Mouse (Mus musculus) neural tube, embryonic 14.5 days (tissue): ENCODE measurements around the gene Rala. TPM values are rescaled to one million over a fixed set of nuclear protein-coding genes. Genes with fewer than 3 reads are reported as not detected.

ENCODE experiments used
- ATAC-seq: fragments of 200-750 bp; cut with Nextera tagmentation; 2 replicates; pipeline ENCODE4 v1.8.0; 2017; ENCODE audit warnings: low read depth, mild to moderate bottlenecking, moderate TSS enrichment, moderate library complexity
- H3K27ac ChIP-seq: fragments of 300-500 bp; sonication (generic); 2 replicates; pipeline ENCODE4 v1.5.1; 2014; ENCODE audit warnings: low read depth, mild to moderate bottlenecking, control low read depth, low read length, moderate library complexity, mixed read lengths
- H3K27me3 ChIP-seq: fragments of 300-500 bp; sonication (generic); 2 replicates; pipeline ENCODE4 v1.6.1; 2014; ENCODE audit warnings: low read length; ENCODE audit not compliant: control insufficient read depth, insufficient read depth
- H3K36me3 ChIP-seq: fragments of 300-500 bp; sonication (generic); 2 replicates; pipeline ENCODE4 v1.6.1; 2014; ENCODE audit warnings: low read length, mixed read lengths; ENCODE audit not compliant: control insufficient read depth, insufficient read depth
- H3K4me1 ChIP-seq: fragments of 300-500 bp; sonication (generic); 2 replicates; pipeline ENCODE4 v1.6.1; 2014; ENCODE audit warnings: low read length; ENCODE audit not compliant: control insufficient read depth, insufficient read depth
- H3K4me2 ChIP-seq: fragments of 300-500 bp; sonication (generic); 2 replicates; pipeline ENCODE4 v1.6.1; 2014; ENCODE audit warnings: mild to moderate bottlenecking, low read depth, low read length, control low read depth
- H3K4me3 ChIP-seq: fragments of 300-500 bp; sonication (generic); 2 replicates; pipeline ENCODE4 v1.5.1; 2014; ENCODE audit warnings: low read depth, low read length, control low read depth, mixed read lengths
- H3K9ac ChIP-seq: fragments of 300-500 bp; sonication (generic); replicated peaks from 2 replicates; pipeline ENCODE4 v1.6.1; 2014; ENCODE audit warnings: low read depth, mild to moderate bottlenecking, control low read depth, low read length, mixed read lengths
- H3K9me3 ChIP-seq: fragments of 300-500 bp; sonication (generic); 2 replicates; pipeline ENCODE4 v1.6.1; 2016; ENCODE audit warnings: low read length; ENCODE audit not compliant: control insufficient read depth
- WGBS: fragments of 180-500 bp; shearing (Covaris S2); extraction: QIAGEN DNeasy Blood & Tissue Kit; methylation state at CpG from one replicate; pipeline ENCODE4 v1.1.7; 2014; 5-methylcytosine and 5-hydroxymethylcytosine counted together
- polyA plus RNA-seq: library from polyadenylated mRNA; unstranded; fragments of >200 nt; fragmentation: Nextera tagmentation; extraction: Ambion mirVana; gene quantifications from 2 replicates; pipeline ENCODE4 v1.2.1, GENCODE M21; 2014

Gene Rala
- polyA plus RNA-seq, 1 experiment from 2014 or later = 224 TPM

DNA sequence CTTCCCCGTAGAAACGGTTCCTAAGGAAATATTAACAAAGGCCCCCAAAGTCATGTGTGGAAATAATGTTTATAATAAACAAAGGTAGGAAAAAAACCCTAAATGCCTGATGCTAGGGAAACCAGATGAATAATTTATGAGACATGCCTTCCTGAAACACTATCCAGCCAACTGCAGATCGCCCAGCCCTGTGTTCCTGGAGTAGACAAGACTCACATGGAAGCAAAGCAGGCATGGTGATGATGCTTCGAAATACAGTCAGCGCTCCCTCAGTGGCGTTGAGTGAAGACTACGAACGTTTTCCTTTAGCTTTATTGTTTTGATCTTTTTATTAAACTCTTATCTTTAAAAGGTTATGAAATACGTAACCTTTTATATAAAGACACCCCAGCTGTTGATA lies 87.0 kb downstream of the Rala start:
- Histone ChIP-seq H3K4me1 (peaks cover 6% of the 10 kb centered on the region; the same call in 1 of the 2 replicates), H3K4me3 (no peak overlapping the region), H3K27me3 (no peaks in the 10 kb centered on the region), H3K9ac (no peak overlapping the region), H3K9me3 (no peaks in the 10 kb centered on the region), H3K36me3 (no peaks in the 10 kb centered on the region), H3K27ac (no peak overlapping the region), H3K4me2 (no peak overlapping the region)
- WGBS = 63% methylated on average over 9 of the region's 9 CpGs
- peak; percentile 62; the same call in 1 of the 2 replicates for ATAC-seq

DNA sequence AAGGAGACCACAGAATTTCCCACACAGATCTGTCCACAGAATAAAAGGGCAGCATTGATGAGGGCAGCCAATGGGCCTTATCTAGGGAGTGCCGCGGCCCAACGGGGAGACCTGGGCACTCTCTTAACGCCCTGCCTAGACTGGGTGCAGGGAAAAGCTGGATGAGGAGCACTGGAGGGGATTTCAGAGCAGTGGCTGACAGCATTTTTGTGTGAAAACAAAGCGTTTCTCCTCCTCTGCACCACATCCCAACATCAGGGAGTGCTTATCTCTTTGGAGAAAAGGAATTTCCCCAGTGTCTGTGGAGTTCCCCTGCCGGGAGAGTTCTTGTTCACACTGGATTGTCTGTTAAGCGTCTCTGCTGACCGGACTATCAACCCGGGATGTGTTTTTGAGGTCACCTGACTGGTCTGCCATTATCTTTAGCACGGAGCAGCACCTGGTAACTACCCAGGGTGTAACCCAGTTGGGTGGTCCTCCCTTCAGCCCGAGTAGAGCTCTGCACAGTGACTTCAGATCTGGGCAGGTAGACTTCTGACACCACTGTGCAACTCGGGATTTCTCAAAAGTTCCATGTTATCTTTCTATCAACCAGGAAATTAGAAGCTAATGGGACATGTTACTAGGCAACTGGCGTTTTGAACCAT lies 88.4 kb downstream of the Rala start:
- Histone ChIP-seq H3K4me1 (peaks cover 6% of the 10 kb centered on the region; the same call in 1 of the 2 replicates), H3K4me2 (peak overlapping the region; percentile 15; the same call in 1 of the 2 replicates), H3K4me3 (no peak overlapping the region), H3K9ac (no peak overlapping the region), H3K9me3 (no peaks in the 10 kb centered on the region), H3K36me3 (no peaks in the 10 kb centered on the region), H3K27me3 (no peaks in the 10 kb centered on the region), H3K27ac (no peak overlapping the region)
- 16% methylated on average over 13 of the region's 13 CpGs for WGBS
- ATAC-seq = peak; percentile 64

DNA sequence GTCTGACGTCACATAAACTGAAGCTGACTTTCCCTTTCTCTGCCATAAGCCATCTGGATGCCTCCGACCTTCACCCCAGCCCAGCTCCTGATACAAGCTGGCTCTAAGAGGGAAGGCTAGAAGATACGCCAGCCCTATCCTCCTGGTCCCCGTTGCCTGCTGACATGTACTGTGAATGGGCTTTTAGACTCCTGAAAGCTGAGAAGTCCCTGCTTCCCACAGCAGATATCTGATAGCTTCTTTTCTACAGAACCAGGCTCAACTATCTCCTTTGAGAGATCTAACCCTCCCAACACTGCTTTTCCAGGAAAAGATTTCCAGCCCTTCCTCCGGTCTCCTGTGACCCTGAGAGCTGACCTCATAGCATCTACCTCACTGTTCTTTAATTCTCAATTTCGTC lies 89.3 kb downstream of the Rala start:
- no peak for ATAC-seq
- Histone ChIP-seq H3K4me2 (no peak overlapping the region), H3K9ac (no peak overlapping the region), H3K36me3 (no peaks in the 10 kb centered on the region), H3K27ac (no peak overlapping the region), H3K9me3 (no peaks in the 10 kb centered on the region), H3K27me3 (no peaks in the 10 kb centered on the region), H3K4me1 (peaks cover 6% of the 10 kb centered on the region; the same call in 1 of the 2 replicates), H3K4me3 (no peak overlapping the region)
- WGBS = 64% methylated on average over 6 of the region's 6 CpGs

DNA sequence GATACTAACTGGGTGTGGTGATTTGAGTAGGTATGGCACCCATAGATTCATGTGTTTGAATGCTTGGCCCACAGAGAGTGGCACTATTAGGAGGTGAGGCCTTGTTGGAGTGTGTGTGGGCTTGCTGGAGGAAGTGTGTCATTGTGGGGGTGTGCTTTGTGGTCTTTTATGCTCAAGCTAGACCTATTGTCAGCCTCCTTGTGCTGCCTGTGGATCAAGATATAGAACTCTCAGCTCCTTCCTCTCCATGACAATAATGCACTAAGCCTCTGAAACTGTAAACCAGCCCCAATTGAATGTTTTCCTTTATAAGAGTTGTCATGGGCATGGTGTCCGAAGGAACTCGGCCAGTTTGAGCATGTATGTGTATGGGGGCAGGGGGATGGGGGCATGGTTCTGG lies 100.7 kb downstream of the Rala start:
- ATAC-seq = no peak
- Histone ChIP-seq H3K36me3 (no peaks in the 10 kb centered on the region), H3K4me1 (no peaks in the 10 kb centered on the region), H3K27ac (no peak overlapping the region), H3K4me3 (no peak overlapping the region), H3K9me3 (no peaks in the 10 kb centered on the region), H3K4me2 (no peak overlapping the region), H3K9ac (no peak overlapping the region), H3K27me3 (no peaks in the 10 kb centered on the region)
- WGBS = 81% methylated on average over 2 of the region's 2 CpGs

DNA sequence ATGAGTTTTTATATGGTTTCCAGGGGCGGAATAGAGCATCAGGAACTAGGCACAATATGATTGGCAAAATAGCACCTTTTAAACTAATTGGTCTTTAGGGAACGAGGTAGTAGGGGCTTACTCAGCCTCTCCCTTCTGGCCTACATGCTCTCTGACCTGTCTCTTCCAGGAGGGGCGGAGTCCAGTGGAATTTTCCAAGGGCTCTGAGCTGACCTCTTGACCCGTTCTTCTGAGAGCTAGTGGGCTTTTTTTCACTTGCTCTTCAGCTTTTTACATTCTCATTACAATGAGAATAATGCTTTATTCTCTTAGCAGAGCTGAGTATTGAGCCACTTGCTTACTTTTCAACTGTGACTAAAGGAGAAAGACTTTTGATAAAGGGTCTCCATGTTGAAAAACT lies 101.3 kb downstream of the Rala start:
- Histone ChIP-seq H3K36me3 (no peaks in the 10 kb centered on the region), H3K27ac (no peak overlapping the region), H3K9me3 (no peaks in the 10 kb centered on the region), H3K9ac (no peak overlapping the region), H3K4me1 (no peaks in the 10 kb centered on the region), H3K4me3 (no peak overlapping the region), H3K4me2 (no peak overlapping the region), H3K27me3 (no peaks in the 10 kb centered on the region)
- no peak for ATAC-seq
- 24% methylated on average over 4 of the region's 4 CpGs for WGBS

DNA sequence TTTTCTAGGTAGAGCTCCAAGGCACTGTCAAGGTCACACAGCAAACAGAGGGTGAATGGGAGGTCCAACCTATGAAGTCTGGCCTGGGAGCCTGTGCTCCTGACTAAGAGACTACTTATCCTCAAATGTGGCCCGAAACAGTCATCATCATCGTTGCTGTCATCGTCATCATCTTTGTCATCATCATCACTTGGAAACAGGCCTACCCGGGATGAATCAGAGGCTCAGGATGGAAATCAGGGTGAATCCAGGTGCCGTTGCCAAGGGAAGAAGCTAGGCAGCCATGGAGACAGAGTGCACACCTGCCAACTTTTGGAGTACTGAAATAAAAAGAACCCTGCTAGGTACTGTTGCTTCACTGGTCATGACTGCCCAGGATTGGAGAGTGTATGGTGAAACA lies 104.9 kb downstream of the Rala start:
- no peak for ATAC-seq
- Histone ChIP-seq H3K27me3 (no peaks in the 10 kb centered on the region), H3K27ac (no peak overlapping the region), H3K9ac (no peak overlapping the region), H3K4me3 (no peak overlapping the region), H3K4me1 (no peaks in the 10 kb centered on the region), H3K36me3 (no peaks in the 10 kb centered on the region), H3K9me3 (no peaks in the 10 kb centered on the region), H3K4me2 (no peak overlapping the region)
- 92% methylated on average over 5 of the region's 5 CpGs for WGBS

DNA sequence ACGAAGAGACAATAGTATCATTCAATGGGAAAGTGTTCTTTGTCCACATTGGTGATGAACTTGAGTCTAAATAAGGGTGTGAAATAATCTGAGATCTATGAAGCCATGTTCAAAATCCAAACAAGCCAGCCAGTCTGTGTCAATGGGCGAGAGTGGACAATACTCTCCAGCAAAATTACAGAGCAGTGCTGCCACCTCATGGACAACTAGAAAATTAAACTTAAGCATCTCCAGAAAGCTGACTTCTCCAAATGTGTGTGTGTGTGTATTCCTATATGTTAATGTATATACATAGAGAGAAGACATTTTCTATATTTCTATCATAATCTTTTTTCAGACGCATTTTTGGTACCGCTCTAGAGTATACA lies 105.6 kb downstream of the Rala start:
- WGBS = 33% methylated on average over 4 of the region's 4 CpGs
- peak; percentile 79 for ATAC-seq
- no peak overlapping the region for H3K4me2 ChIP-seq

DNA sequence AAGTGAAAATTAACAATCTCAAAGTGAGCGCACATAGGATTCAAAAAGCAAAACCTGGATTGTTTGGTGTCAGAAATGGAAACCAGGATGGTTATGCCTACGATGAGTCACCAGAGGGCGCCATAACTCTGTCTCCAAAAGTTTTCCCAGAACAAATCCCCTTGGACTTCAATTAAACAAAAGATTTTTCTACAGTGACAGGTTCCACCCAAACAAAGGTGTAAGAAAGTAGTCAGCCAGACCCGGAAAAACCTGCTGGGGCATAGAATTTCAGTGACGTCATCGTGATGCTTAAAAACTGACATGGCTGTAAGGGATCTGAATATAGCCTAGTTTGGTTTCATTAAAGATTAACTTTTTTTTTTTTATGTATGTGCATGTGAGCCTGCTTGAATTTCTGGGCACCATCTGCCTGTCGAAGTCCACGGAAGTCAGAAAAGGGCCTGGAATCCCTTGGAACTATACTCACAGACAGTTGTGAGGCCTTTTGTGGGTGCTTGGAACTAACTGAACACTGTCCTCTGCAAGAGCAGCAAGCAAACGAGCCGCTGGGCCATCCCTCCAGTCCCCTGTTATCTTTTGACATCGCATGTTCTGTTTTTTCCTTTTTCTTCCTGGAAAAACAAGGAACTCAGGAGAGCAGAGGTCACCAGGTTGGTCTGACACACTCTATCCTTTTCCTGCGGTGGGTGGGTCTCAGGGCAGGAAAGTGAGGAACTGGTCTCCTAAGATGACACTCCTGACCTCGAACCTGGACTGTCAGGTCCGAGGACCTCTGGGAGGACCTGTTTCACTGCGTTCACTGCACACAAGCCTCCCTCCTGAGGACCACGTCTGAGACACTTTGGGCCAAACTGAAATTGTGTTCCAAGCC lies 106.2 kb downstream of the Rala start:
- Histone ChIP-seq H3K4me3 (no peak overlapping the region), H3K36me3 (no peaks in the 10 kb centered on the region), H3K4me1 (no peaks in the 10 kb centered on the region), H3K9ac (no peak overlapping the region), H3K27ac (no peak overlapping the region), H3K27me3 (no peaks in the 10 kb centered on the region), H3K4me2 (no peak overlapping the region), H3K9me3 (no peaks in the 10 kb centered on the region)
- peak; percentile 54 for ATAC-seq
- 46% methylated on average over 16 of the region's 16 CpGs for WGBS

More for the DNA sequence above, 105.6 kb downstream of the Rala start:
- Histone ChIP-seq H3K9me3 (no peaks in the 10 kb centered on the region), H3K27me3 (no peaks in the 10 kb centered on the region), H3K9ac (no peak overlapping the region), H3K4me3 (no peak overlapping the region), H3K27ac (no peak overlapping the region), H3K4me1 (no peaks in the 10 kb centered on the region), H3K36me3 (no peaks in the 10 kb centered on the region)

DNA sequence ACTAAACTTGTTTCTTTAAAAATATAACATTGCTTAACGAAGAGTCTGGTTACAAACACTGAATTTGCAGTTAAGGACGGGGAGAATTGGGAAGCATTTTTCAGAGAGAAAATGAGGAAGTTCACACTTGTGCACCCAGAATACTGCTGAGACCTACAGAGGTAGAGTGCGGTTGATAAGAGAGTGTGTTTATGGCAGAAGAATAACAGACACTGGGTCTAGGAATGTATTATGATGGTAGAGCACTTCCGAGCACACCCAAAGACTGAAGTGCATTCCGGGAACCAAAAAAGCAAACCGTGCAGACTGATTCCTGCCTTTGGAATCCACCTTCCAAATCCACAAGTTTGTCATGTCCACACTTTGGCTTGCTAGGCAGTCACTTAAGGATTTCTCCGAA lies 107.2 kb downstream of the Rala start:
- Histone ChIP-seq H3K4me3 (no peak overlapping the region), H3K9me3 (no peaks in the 10 kb centered on the region), H3K4me2 (no peak overlapping the region), H3K9ac (no peak overlapping the region), H3K27me3 (no peaks in the 10 kb centered on the region), H3K27ac (no peak overlapping the region), H3K36me3 (no peaks in the 10 kb centered on the region), H3K4me1 (no peaks in the 10 kb centered on the region)
- 80% methylated on average over 7 of the region's 7 CpGs for whole genome bisulfite sequencing
- no peak for ATAC-seq
